Mouse (Mus musculus) E14TG2a.4 (cell line): ENCODE data around the gene Pik3r2.

Source experiments
- CTCF ChIP-seq: conservative IDR thresholded peaks from 2 replicates; pipeline ENCODE4 v1.5.1; 2014; ENCODE audit warnings: low read length
- NANOG ChIP-seq: IDR thresholded peaks from 2 replicates; pipeline ENCODE4 v1.6.1; 2014; ENCODE audit warnings: borderline replicate concordance, low read length, mixed read lengths
- POU5F1 ChIP-seq: IDR thresholded peaks from 2 replicates; pipeline ENCODE4 v1.6.1; 2014; ENCODE audit warnings: low read length, borderline replicate concordance

GRCm38 (mm10) chr8:70800648-70801047, 24.1 kb upstream of the Pik3r2 start:
- TF ChIP-seq CTCF (no peak), NANOG (no peak), POU5F1 (no peak)
